Mouse (Mus musculus) lung, embryonic 16.5 days (tissue): ENCODE measurements at regions not wholly inside any gene's neighbourhood (a gene's known extent, or its start where the extent isn't known, plus 50 kb on each side); places are given as distances from the start of the nearest gene placed in this dataset.

Source experiments
- ATAC-seq: fragments of 200-750 bp; cut with Nextera tagmentation; 2 replicates; pipeline ENCODE4 v1.8.0; 2017; ENCODE audit warnings: low read depth, mild to moderate bottlenecking, moderate library complexity
- H3K27ac ChIP-seq: fragments of 300-500 bp; sonication (generic); 2 replicates; pipeline ENCODE4 v1.5.1; 2014; ENCODE audit warnings: mild to moderate bottlenecking, control low read depth, low read length
- H3K27me3 ChIP-seq: fragments of 300-500 bp; sonication (generic); 2 replicates; pipeline ENCODE4 v1.6.1; 2014; ENCODE audit warnings: low read depth, low read length, mixed read lengths; ENCODE audit not compliant: control insufficient read depth, insufficient read depth
- H3K36me3 ChIP-seq: fragments of 300-500 bp; sonication (generic); 2 replicates; pipeline ENCODE4 v1.6.1; 2014; ENCODE audit warnings: low read length; ENCODE audit not compliant: control insufficient read depth, insufficient read depth
- H3K4me1 ChIP-seq: fragments of 300-500 bp; sonication (generic); replicated peaks from 2 replicates; pipeline ENCODE4 v1.6.1; 2014; ENCODE audit warnings: low read length, mixed read lengths; ENCODE audit not compliant: control insufficient read depth, insufficient read depth
- H3K4me2 ChIP-seq: fragments of 300-500 bp; sonication (generic); 2 replicates; pipeline ENCODE4 v1.6.1; 2014; ENCODE audit warnings: low read depth, low read length, control low read depth
- H3K4me3 ChIP-seq: fragments of 300-500 bp; sonication (generic); 2 replicates; pipeline ENCODE4 v1.5.1; 2014; ENCODE audit warnings: mild to moderate bottlenecking, low read length, control low read depth
- H3K9ac ChIP-seq: fragments of 300-500 bp; sonication (generic); 2 replicates; pipeline ENCODE4 v1.6.1; 2014; ENCODE audit warnings: low read length, control low read depth
- H3K9me3 ChIP-seq: fragments of 300-500 bp; sonication (generic); 2 replicates; pipeline ENCODE4 v1.6.1; 2016; ENCODE audit warnings: low read length; ENCODE audit not compliant: control insufficient read depth
- WGBS: fragments of 180-500 bp; shearing (Covaris S2); extraction: QIAGEN DNeasy Blood & Tissue Kit; methylation state at CpG from one replicate; pipeline ENCODE4 v1.1.7; 2014; 5-methylcytosine and 5-hydroxymethylcytosine counted together

DNA sequence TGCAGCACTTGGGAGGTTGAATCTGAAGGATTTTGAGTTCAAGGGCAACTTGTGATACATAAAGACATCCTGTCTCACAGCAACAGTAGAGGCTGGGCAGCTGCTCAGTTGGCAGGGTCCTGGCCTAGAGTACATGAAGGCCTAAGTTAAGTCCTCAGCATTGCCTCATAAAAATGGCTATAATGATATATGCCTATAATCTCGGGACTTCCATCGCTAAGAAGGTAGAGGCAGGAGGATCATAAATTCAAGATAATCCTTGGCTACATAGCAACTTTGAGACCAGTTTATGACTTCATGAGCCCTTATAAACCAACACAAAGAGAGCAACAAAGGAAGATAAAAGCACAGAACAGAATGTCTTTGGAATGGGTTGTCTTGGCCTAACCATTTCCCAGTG is 570.0 kb upstream of the Auts2 start:
- no peaks in the 10 kb centered on the region for H3K4me1 ChIP-seq
- ATAC-seq: no peak
- H3K9ac ChIP-seq: no peak overlapping the region
- no peaks in the 10 kb centered on the region for H3K27me3 ChIP-seq
- WGBS: 94% methylated on average over 2 of the region's 2 CpGs
- no peak overlapping the region for H3K27ac ChIP-seq
- H3K4me3 ChIP-seq: no peak overlapping the region
- no peaks in the 10 kb centered on the region for H3K9me3 ChIP-seq
- no peak overlapping the region for H3K4me2 ChIP-seq
- no peaks in the 10 kb centered on the region for H3K36me3 ChIP-seq

DNA sequence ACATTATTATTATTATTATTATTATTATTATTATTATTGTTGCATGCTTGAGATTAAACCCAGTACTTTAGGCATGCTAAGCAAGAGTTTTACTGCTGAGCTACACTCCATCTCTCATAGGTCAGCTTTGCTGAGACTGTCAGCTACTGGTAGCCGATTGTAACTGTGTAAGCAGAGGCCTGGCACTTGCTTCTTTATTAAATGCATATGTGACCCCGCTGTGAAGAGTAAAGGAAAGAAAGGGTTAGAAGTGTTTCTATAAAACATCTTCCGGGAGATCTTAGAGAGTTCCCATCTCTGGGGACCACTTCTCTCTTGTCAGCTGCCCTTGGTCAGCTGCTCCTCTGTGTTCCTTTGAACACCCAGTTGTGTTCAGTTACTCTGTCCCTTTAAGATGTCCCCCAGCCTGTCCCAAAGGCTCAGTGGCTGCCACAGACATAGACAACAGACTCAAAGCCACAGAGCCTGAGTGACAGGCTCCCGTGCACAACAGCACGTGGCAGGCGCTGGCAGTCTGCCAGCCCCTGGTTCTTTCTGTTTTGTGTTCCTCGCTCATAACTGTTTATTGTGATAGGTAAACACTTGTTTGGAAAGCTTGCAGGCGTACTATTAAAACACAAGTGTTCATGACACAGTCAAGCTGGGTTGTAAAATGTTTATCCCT is 563.7 kb upstream of the Auts2 start:
- Histone ChIP-seq H3K27ac (peak overlapping the region; percentile 60), H3K27me3 (no peaks in the 10 kb centered on the region), H3K9ac (no peak overlapping the region), H3K36me3 (no peaks in the 10 kb centered on the region), H3K4me3 (no peak overlapping the region), H3K4me2 (peak overlapping the region; percentile 9; the same call in 1 of the 2 replicates), H3K4me1 (peaks cover 3% of the 10 kb centered on the region), H3K9me3 (no peaks in the 10 kb centered on the region)
- ATAC-seq: peak; percentile 97
- WGBS: 31% methylated on average over 8 of the region's 8 CpGs

DNA sequence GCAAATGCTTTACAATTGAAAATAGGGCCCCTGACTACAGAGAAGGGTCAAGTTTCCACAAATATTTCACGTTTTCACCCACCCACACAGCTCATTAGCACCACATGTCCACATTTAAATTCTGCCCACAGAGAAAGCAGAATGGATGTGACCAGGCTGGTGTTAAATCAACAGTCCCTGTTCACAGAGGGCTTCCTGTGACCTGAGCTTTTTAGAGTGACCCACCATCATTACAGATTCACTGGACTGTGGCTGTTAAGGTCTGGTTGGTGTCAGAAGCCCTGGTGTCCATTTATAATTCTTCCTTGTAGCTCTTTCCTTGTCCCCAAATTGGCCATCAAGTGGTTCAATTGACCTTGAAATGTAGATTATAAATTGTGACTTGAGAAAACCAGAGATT is 553.2 kb upstream of the Auts2 start:
- H3K4me3 ChIP-seq: no peak overlapping the region
- no peak for ATAC-seq
- no peaks in the 10 kb centered on the region for H3K27me3 ChIP-seq
- 24% methylated on average over 1 of the region's 1 CpGs for WGBS
- H3K36me3 ChIP-seq: no peaks in the 10 kb centered on the region
- H3K27ac ChIP-seq: no peak overlapping the region
- H3K4me1 ChIP-seq: peaks cover 5% of the 10 kb centered on the region; the same call in 1 of the 2 replicates
- H3K9me3 ChIP-seq: no peaks in the 10 kb centered on the region
- H3K9ac ChIP-seq: no peak overlapping the region
- no peak overlapping the region for H3K4me2 ChIP-seq

DNA sequence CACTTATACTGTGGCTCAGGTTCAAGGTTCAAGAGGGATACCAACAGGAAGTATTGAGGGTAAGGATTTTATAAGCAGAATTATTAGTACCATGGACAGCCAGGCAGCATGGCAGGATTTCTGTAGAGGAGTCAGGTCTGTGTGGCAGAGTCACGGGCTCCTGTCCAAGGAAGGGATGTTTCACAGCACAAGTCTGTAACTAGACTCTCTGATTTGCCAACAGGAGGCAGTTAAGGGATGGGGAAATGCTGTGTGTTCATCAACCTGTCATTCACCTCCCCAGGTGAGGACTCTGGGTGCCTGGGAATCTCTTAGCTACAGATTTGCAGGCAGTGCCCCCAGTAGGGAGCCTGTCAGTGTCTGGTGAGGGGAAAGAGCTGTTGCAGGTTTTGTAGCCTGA is 541.7 kb upstream of the Auts2 start:
- no peak overlapping the region for H3K4me2 ChIP-seq
- 54% methylated on average over 1 of the region's 1 CpGs for WGBS
- ATAC-seq: no peak
- no peaks in the 10 kb centered on the region for H3K36me3 ChIP-seq
- no peak overlapping the region for H3K9ac ChIP-seq
- H3K27me3 ChIP-seq: no peaks in the 10 kb centered on the region
- no peak overlapping the region for H3K27ac ChIP-seq
- no peaks in the 10 kb centered on the region for H3K4me1 ChIP-seq
- H3K9me3 ChIP-seq: no peaks in the 10 kb centered on the region
- H3K4me3 ChIP-seq: no peak overlapping the region

DNA sequence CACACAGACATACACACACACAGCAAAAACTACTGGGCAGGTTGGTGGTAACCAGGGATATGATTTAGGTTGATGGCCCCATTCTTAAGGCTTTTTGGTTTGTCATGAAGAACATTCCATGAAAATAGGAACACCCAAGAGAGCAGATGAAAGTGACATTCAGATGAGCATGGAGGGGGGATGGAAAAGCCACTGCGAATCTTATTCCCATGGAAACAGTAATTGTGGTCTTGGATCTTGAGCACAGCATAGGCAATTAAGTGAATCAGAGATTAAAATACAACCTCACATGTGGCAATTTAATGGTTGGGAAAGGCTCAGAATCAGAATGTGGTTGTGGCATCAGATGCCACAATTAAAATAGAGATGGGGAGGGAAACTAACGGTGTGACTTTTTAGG is 537.6 kb upstream of the Auts2 start:
- Histone ChIP-seq H3K4me2 (no peak overlapping the region), H3K9ac (no peak overlapping the region), H3K36me3 (no peaks in the 10 kb centered on the region), H3K27ac (no peak overlapping the region), H3K27me3 (no peaks in the 10 kb centered on the region), H3K4me3 (no peak overlapping the region), H3K9me3 (no peaks in the 10 kb centered on the region), H3K4me1 (no peaks in the 10 kb centered on the region)
- 86% methylated on average over 2 of the region's 2 CpGs for WGBS
- no peak for ATAC-seq

DNA sequence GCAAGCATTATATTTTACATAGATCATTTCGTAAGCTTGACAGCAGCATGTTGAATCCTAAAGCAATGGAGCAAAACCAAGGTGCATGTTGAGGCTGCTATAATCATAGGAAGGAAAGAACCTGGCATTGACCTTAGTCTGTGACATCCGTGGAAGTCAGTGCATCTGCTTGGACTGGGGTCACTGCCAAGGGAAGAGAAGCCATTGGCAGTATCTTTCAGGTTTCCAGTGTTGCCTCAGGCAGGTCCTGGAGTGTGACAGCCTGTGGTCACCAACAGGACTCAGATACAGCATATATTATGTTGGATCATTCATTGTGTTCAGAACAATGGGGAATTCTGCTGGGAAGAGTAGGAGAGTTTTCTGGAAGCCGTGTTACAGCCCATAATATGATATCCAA is 535.8 kb upstream of the Auts2 start:
- H3K9me3 ChIP-seq: no peaks in the 10 kb centered on the region
- no peaks in the 10 kb centered on the region for H3K36me3 ChIP-seq
- no peaks in the 10 kb centered on the region for H3K27me3 ChIP-seq
- H3K27ac ChIP-seq: no peak overlapping the region
- no peak overlapping the region for H3K4me2 ChIP-seq
- no peak overlapping the region for H3K4me3 ChIP-seq
- no peak for ATAC-seq
- no peak overlapping the region for H3K9ac ChIP-seq
- H3K4me1 ChIP-seq: no peaks in the 10 kb centered on the region
- WGBS: 76% methylated on average over 3 of the region's 3 CpGs

DNA sequence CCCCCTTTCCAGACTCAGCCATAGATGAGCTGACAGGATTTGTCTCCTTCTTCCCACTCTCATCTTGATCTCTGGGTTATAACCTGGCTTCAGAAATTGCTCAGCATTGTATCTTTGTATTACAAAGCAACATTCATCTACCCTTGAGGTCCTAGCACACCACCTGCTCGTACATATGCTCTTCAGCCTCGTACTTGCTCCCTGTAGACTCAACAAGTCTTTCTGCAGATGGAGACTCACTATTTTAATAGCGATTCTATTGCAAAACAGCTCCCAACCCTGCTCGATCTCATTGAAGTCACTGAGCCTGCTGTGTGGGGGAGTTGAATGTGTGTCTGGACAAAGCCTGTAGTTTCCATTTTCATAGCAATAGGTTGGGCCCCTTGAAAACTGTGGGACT is 535.2 kb upstream of the Auts2 start:
- Histone ChIP-seq H3K9ac (no peak overlapping the region), H3K36me3 (no peaks in the 10 kb centered on the region), H3K9me3 (no peaks in the 10 kb centered on the region), H3K4me2 (no peak overlapping the region), H3K4me1 (0 out of 2 replicates have a peak, but pooled peaks cover 2% of the 10 kb centered on the region), H3K27ac (no peak overlapping the region), H3K4me3 (no peak overlapping the region), H3K27me3 (no peaks in the 10 kb centered on the region)
- no peak for ATAC-seq
- 67% methylated on average over 4 of the region's 4 CpGs for WGBS

DNA sequence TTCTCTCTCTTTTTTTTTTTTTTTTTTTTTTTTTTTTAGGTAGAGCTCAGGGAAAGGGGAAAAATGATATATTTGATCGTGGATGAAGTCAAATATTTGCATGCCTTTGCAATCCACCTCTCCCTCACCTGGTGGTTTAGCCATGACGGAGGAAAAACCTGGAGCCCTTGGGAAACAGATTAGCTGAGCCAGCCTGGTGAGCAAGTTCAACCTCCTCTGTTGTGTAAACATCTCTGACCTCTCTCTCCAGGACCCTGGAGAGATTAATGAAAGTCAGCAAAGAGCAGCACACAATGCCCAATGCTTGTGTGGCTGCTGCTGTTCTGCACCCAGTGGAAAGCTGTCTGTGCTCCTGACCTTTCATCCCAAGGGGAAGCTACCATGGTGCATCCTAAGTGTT is 530.2 kb upstream of the Auts2 start:
- Histone ChIP-seq H3K27ac (no peak overlapping the region), H3K4me2 (no peak overlapping the region), H3K27me3 (no peaks in the 10 kb centered on the region), H3K9ac (no peak overlapping the region), H3K36me3 (no peaks in the 10 kb centered on the region), H3K9me3 (no peaks in the 10 kb centered on the region), H3K4me1 (0 out of 2 replicates have a peak, but pooled peaks cover 5% of the 10 kb centered on the region), H3K4me3 (no peak overlapping the region)
- 22% methylated on average over 2 of the region's 2 CpGs for WGBS
- ATAC-seq: peak; percentile 68; the same call in 1 of the 2 replicates

DNA sequence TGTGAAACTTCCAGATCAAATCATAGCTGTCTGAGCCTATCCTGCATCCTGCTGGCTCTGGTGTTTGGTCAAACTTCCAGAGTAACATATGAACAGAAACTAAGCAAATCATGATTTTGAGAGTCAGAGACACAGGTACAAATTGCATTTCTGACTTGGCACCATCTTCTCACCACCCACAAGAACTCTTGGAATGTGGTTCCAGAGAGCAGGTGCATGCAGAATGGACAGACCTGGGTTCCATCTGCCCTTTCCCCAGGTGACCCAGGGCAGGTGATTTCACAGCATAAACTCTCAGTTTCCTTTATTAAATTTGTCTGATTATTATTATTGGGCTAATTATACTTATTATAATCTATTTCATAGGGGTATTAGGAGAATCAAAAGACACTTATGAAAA is 527.0 kb upstream of the Auts2 start:
- ATAC-seq: no peak
- no peaks in the 10 kb centered on the region for H3K36me3 ChIP-seq
- H3K27me3 ChIP-seq: no peaks in the 10 kb centered on the region
- no peak overlapping the region for H3K4me3 ChIP-seq
- H3K9ac ChIP-seq: no peak overlapping the region
- H3K4me1 ChIP-seq: 0 out of 2 replicates have a peak, but pooled peaks cover 5% of the 10 kb centered on the region
- no peak overlapping the region for H3K4me2 ChIP-seq
- no peak overlapping the region for H3K27ac ChIP-seq
- no peaks in the 10 kb centered on the region for H3K9me3 ChIP-seq

DNA sequence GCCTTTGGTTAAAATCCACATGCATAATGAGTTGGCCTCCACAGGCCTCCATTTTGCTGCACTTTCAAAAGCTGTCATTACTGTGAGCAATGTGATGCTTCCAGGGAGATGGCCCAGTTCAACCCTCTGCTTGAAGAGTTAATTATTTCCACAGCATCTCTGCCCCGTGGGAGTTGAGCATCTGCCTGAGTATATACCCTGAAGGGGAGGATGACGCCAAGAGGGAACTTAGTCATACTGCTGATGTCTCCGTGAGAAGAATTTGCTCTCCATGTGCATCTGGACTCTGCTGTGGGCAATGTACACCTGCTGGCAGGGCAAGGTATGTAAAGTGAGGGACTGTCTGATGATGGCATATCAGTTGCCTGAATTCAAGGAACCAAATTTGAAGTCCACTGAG is 519.3 kb upstream of the Auts2 start:
- Histone ChIP-seq H3K9ac (no peak overlapping the region), H3K4me3 (no peak overlapping the region), H3K4me1 (no peaks in the 10 kb centered on the region), H3K27me3 (no peaks in the 10 kb centered on the region), H3K9me3 (no peaks in the 10 kb centered on the region), H3K27ac (no peak overlapping the region), H3K4me2 (no peak overlapping the region), H3K36me3 (no peaks in the 10 kb centered on the region)
- WGBS: 79% methylated on average over 3 of the region's 3 CpGs
- no peak for ATAC-seq
